Mouse (Mus musculus): ENCODE measurements around the gene Aen.
A peak's percentile ranks its signal among the peaks of the same experiment; 100 is the strongest.

Aen gene

GRCm38 (mm10) chr7:78893917-78894316 lies 1.7 kb upstream of the Aen start:
- no peak for DNase-seq (ENCODE audit: low spot score)

- no peak for DNase-seq (ENCODE audit: low spot score)
These were observed 517 bp upstream of the Aen start for GRCm38 (mm10) chr7:78895021-78895652.

- DNase-seq (ENCODE audit: low spot score), result no peak
These were observed 1.9 kb downstream of the Aen start for GRCm38 (mm10) chr7:78897567-78897966.

- no peak for DNase-seq (ENCODE audit: low spot score)
These were observed 7.7 kb downstream of the Aen start for GRCm38 (mm10) chr7:78903174-78903870.

- DNase-seq (ENCODE audit: low spot score), result no peak
These were observed 8.5 kb downstream of the Aen start for GRCm38 (mm10) chr7:78904175-78904574.

- DNase-seq (ENCODE audit: low spot score), result no peak
These were observed 13.4 kb downstream of the Aen start for GRCm38 (mm10) chr7:78909026-78909425.

GRCm38 (mm10) chr7:78910336-78911098 lies 14.9 kb downstream of the Aen start:
- DNase-seq (ENCODE audit: low spot score), result peak; percentile 13

GRCm38 (mm10) chr7:78911209-78911608 lies 15.6 kb downstream of the Aen start:
- DNase-seq (ENCODE audit: low spot score), result no peak

GRCm38 (mm10) chr7:78912253-78912973 lies 16.8 kb downstream of the Aen start:
- peak; percentile 66 for DNase-seq (ENCODE audit: low spot score)

- DNase-seq (ENCODE audit: low spot score), result no peak
These were observed 17.4 kb downstream of the Aen start, which contains the start of gene Isg20 for GRCm38 (mm10) chr7:78912974-78913474. TSS of gene Isg20 (plus strand) at chr7:78913424.

GRCm38 (mm10) chr7:78913649-78914544 lies 18.2 kb downstream of the Aen start:
- DNase-seq (ENCODE audit: low spot score), result no peak

GRCm38 (mm10) chr7:78914545-78914845 lies 18.8 kb downstream of the Aen start:
- no peak for DNase-seq (ENCODE audit: low spot score)

- DNase-seq (ENCODE audit: low spot score), result no peak
These were observed 19.3 kb downstream of the Aen start for GRCm38 (mm10) chr7:78914896-78915510.

- no peak for DNase-seq (ENCODE audit: low spot score)
These were observed 23.0 kb downstream of the Aen start for GRCm38 (mm10) chr7:78918686-78919085.

- no peak for DNase-seq (ENCODE audit: low spot score)
These were observed 26.9 kb downstream of the Aen start for GRCm38 (mm10) chr7:78922506-78922905.

GRCm38 (mm10) chr7:78924300-78924699 lies 28.6 kb downstream of the Aen start:
- DNase-seq (ENCODE audit: low spot score), result peak; percentile 92

- no peak for DNase-seq (ENCODE audit: low spot score)
These were observed 29.1 kb downstream of the Aen start for GRCm38 (mm10) chr7:78924796-78925195.

GRCm38 (mm10) chr7:78925680-78926079 lies 30.0 kb downstream of the Aen start:
- no peak for DNase-seq (ENCODE audit: low spot score)

GRCm38 (mm10) chr7:78926156-78926555 lies 30.5 kb downstream of the Aen start:
- DNase-seq (ENCODE audit: low spot score), result no peak

GRCm38 (mm10) chr7:78927266-78927665 lies 31.6 kb downstream of the Aen start:
- DNase-seq (ENCODE audit: low spot score), result no peak

Measured in embryo, embryonic 10.5 days (tissue).